Mouse (Mus musculus): Measurements from ENCODE around the gene Rcn1. TPM values are rescaled to one million over a fixed set of nuclear protein-coding genes. Genes with fewer than 3 reads are reported as not detected.

Rcn1 gene
- polyA plus RNA-seq (2014; fragmentation: Nextera tagmentation; extraction: Ambion mirVana), result 76.1 and 79.6 TPM in 2 replicates

GRCm38 (mm10) chr2:105399085-105399891 lies at the start of gene Rcn1:
Gene Rcn1, minus strand, starts transcription at chr2:105399319.
- Histone ChIP-seq H3K9ac (ENCODE audit: low read depth, low read length) (peak within 1 kb of the TSS; percentile 98), H3K27me3 (replicated peaks; ENCODE audit: control insufficient read depth, insufficient read depth, low read length) (no peaks in the 10 kb centered on the region), H3K9me3 (ENCODE audit: control insufficient read depth, low read length) (no peaks in the 10 kb centered on the region), H3K27ac (ENCODE audit: low read depth, low read length) (peak within 1 kb of the TSS; percentile 96), H3K4me3 (ENCODE audit: low read depth, low read length) (peak within 1 kb of the TSS; percentile 93), H3K4me2 (peak within 1 kb of the TSS; percentile 84), H3K36me3 (ENCODE audit: control insufficient read depth, insufficient read depth, low read length) (no peaks in the 10 kb centered on the region; the same call in 1 of the 2 replicates), H3K4me1 (replicated peaks; ENCODE audit: control insufficient read depth, insufficient read depth, low read length) (peaks cover 30% of the 10 kb centered on the region)
- DNase-seq (ENCODE audit: low spot score) (peak; percentile 88), ATAC-seq (replicated peaks; ENCODE audit: low FRiP score) (peak; percentile 86)
- WGBS, result 1% methylated on average over 56 of the region's 57 CpGs

- H3K9me3 ChIP-seq (ENCODE audit: control insufficient read depth, low read length), result no peaks in the 10 kb centered on the region
- 26% methylated on average over 3 of the region's 3 CpGs for WGBS
- DNase-seq (ENCODE audit: low spot score) (no peak), ATAC-seq (replicated peaks; ENCODE audit: low FRiP score) (no peak)
- no peak overlapping the region for H3K9ac ChIP-seq (ENCODE audit: low read depth, low read length)
- no peak overlapping the region for H3K4me2 ChIP-seq
- no peak overlapping the region for H3K27ac ChIP-seq (ENCODE audit: low read depth, low read length)
- no peaks in the 10 kb centered on the region for H3K4me1 ChIP-seq (replicated peaks; ENCODE audit: control insufficient read depth, insufficient read depth, low read length)
- no peaks in the 10 kb centered on the region for H3K36me3 ChIP-seq (ENCODE audit: control insufficient read depth, insufficient read depth, low read length)
- H3K4me3 ChIP-seq (ENCODE audit: low read depth, low read length), result no peak overlapping the region
- no peaks in the 10 kb centered on the region for H3K27me3 ChIP-seq (replicated peaks; ENCODE audit: control insufficient read depth, insufficient read depth, low read length)
Measured at GRCm38 (mm10) chr2:105444072-105444471, 45.0 kb upstream of the Rcn1 start.

GRCm38 (mm10) chr2:105439022-105439421 lies 39.9 kb upstream of the Rcn1 start:
- ATAC-seq (replicated peaks; ENCODE audit: low FRiP score) (no peak), DNase-seq (ENCODE audit: low spot score) (no peak)
- WGBS, result 69% methylated on average over 4 of the region's 4 CpGs
- Histone ChIP-seq H3K36me3 (ENCODE audit: control insufficient read depth, insufficient read depth, low read length) (no peaks in the 10 kb centered on the region), H3K4me2 (no peak overlapping the region), H3K27ac (ENCODE audit: low read depth, low read length) (no peak overlapping the region), H3K9me3 (ENCODE audit: control insufficient read depth, low read length) (no peaks in the 10 kb centered on the region), H3K4me3 (ENCODE audit: low read depth, low read length) (no peak overlapping the region), H3K4me1 (replicated peaks; ENCODE audit: control insufficient read depth, insufficient read depth, low read length) (no peaks in the 10 kb centered on the region), H3K9ac (ENCODE audit: low read depth, low read length) (no peak overlapping the region), H3K27me3 (replicated peaks; ENCODE audit: control insufficient read depth, insufficient read depth, low read length) (no peaks in the 10 kb centered on the region)

- no peaks in the 10 kb centered on the region for H3K9me3 ChIP-seq (ENCODE audit: control insufficient read depth, low read length)
- H3K4me1 ChIP-seq (replicated peaks; ENCODE audit: control insufficient read depth, insufficient read depth, low read length), result no peaks in the 10 kb centered on the region
- no peaks in the 10 kb centered on the region for H3K27me3 ChIP-seq (replicated peaks; ENCODE audit: control insufficient read depth, insufficient read depth, low read length)
- H3K9ac ChIP-seq (ENCODE audit: low read depth, low read length), result no peak overlapping the region
- ATAC-seq (replicated peaks; ENCODE audit: low FRiP score), result no peak
- DNase-seq (ENCODE audit: low spot score), result no peak
- H3K27ac ChIP-seq (ENCODE audit: low read depth, low read length), result no peak overlapping the region
- 87% methylated on average over 2 of the region's 2 CpGs for WGBS
- H3K36me3 ChIP-seq (ENCODE audit: control insufficient read depth, insufficient read depth, low read length), result no peaks in the 10 kb centered on the region
- H3K4me2 ChIP-seq, result no peak overlapping the region
- no peak overlapping the region for H3K4me3 ChIP-seq (ENCODE audit: low read depth, low read length)
Measured at GRCm38 (mm10) chr2:105438525-105438924, 39.4 kb upstream of the Rcn1 start.

- H3K4me2 ChIP-seq, result peak overlapping the region; percentile 12; the same call in 1 of the 2 replicates
- no peaks in the 10 kb centered on the region for H3K27me3 ChIP-seq (replicated peaks; ENCODE audit: control insufficient read depth, insufficient read depth, low read length)
- H3K4me1 ChIP-seq (replicated peaks; ENCODE audit: control insufficient read depth, insufficient read depth, low read length), result no peaks in the 10 kb centered on the region
- WGBS, result 18% methylated on average over 10 of the region's 10 CpGs
- H3K27ac ChIP-seq (ENCODE audit: low read depth, low read length), result no peak overlapping the region
- no peak for DNase-seq (ENCODE audit: low spot score)
- no peak overlapping the region for H3K9ac ChIP-seq (ENCODE audit: low read depth, low read length)
- no peak overlapping the region for H3K4me3 ChIP-seq (ENCODE audit: low read depth, low read length)
- no peaks in the 10 kb centered on the region for H3K36me3 ChIP-seq (ENCODE audit: control insufficient read depth, insufficient read depth, low read length)
- no peaks in the 10 kb centered on the region for H3K9me3 ChIP-seq (ENCODE audit: control insufficient read depth, low read length)
- no peak for ATAC-seq (replicated peaks; ENCODE audit: low FRiP score)
Measured at GRCm38 (mm10) chr2:105432927-105433326, 33.8 kb upstream of the Rcn1 start.

GRCm38 (mm10) chr2:105430373-105430772 lies 31.3 kb upstream of the Rcn1 start:
- Histone ChIP-seq H3K27me3 (replicated peaks; ENCODE audit: control insufficient read depth, insufficient read depth, low read length) (no peaks in the 10 kb centered on the region), H3K9ac (ENCODE audit: low read depth, low read length) (no peak overlapping the region), H3K36me3 (ENCODE audit: control insufficient read depth, insufficient read depth, low read length) (no peaks in the 10 kb centered on the region), H3K27ac (ENCODE audit: low read depth, low read length) (no peak overlapping the region), H3K4me2 (no peak overlapping the region), H3K4me1 (replicated peaks; ENCODE audit: control insufficient read depth, insufficient read depth, low read length) (peaks cover 10% of the 10 kb centered on the region), H3K9me3 (ENCODE audit: control insufficient read depth, low read length) (no peaks in the 10 kb centered on the region), H3K4me3 (ENCODE audit: low read depth, low read length) (no peak overlapping the region)
- ATAC-seq (replicated peaks; ENCODE audit: low FRiP score) (no peak), DNase-seq (ENCODE audit: low spot score) (no peak)
- 50% methylated on average over 5 of the region's 5 CpGs for WGBS

- ATAC-seq (replicated peaks; ENCODE audit: low FRiP score), result no peak
- Histone ChIP-seq H3K27ac (ENCODE audit: low read depth, low read length) (no peak overlapping the region), H3K36me3 (ENCODE audit: control insufficient read depth, insufficient read depth, low read length) (no peaks in the 10 kb centered on the region), H3K4me3 (ENCODE audit: low read depth, low read length) (no peak overlapping the region), H3K9me3 (ENCODE audit: control insufficient read depth, low read length) (no peaks in the 10 kb centered on the region), H3K4me2 (no peak overlapping the region), H3K27me3 (replicated peaks; ENCODE audit: control insufficient read depth, insufficient read depth, low read length) (no peaks in the 10 kb centered on the region), H3K9ac (ENCODE audit: low read depth, low read length) (no peak overlapping the region), H3K4me1 (replicated peaks; ENCODE audit: control insufficient read depth, insufficient read depth, low read length) (peaks cover 10% of the 10 kb centered on the region)
- no peak for DNase-seq (ENCODE audit: low spot score)
- 66% methylated on average over 6 of the region's 6 CpGs for WGBS
Measured at GRCm38 (mm10) chr2:105429899-105430298, 30.8 kb upstream of the Rcn1 start.

GRCm38 (mm10) chr2:105428467-105428866 lies 29.3 kb upstream of the Rcn1 start:
- H3K4me2 ChIP-seq, result no peak overlapping the region
- no peak overlapping the region for H3K4me3 ChIP-seq (ENCODE audit: low read depth, low read length)
- 27% methylated on average over 6 of the region's 6 CpGs for WGBS
- H3K9ac ChIP-seq (ENCODE audit: low read depth, low read length), result no peak overlapping the region
- H3K36me3 ChIP-seq (ENCODE audit: control insufficient read depth, insufficient read depth, low read length), result no peaks in the 10 kb centered on the region
- DNase-seq (ENCODE audit: low spot score), result no peak
- H3K9me3 ChIP-seq (ENCODE audit: control insufficient read depth, low read length), result no peaks in the 10 kb centered on the region
- H3K27me3 ChIP-seq (replicated peaks; ENCODE audit: control insufficient read depth, insufficient read depth, low read length), result no peaks in the 10 kb centered on the region
- H3K27ac ChIP-seq (ENCODE audit: low read depth, low read length), result no peak overlapping the region
- H3K4me1 ChIP-seq (replicated peaks; ENCODE audit: control insufficient read depth, insufficient read depth, low read length), result peaks cover 10% of the 10 kb centered on the region
- ATAC-seq (replicated peaks; ENCODE audit: low FRiP score), result no peak

- H3K27ac ChIP-seq (ENCODE audit: low read depth, low read length), result no peak overlapping the region
- H3K9me3 ChIP-seq (ENCODE audit: control insufficient read depth, low read length), result no peaks in the 10 kb centered on the region
- peak; percentile 60 for ATAC-seq (replicated peaks; ENCODE audit: low FRiP score)
- H3K4me3 ChIP-seq (ENCODE audit: low read depth, low read length), result no peak overlapping the region; the same call in 1 of the 2 replicates
- H3K4me1 ChIP-seq (replicated peaks; ENCODE audit: control insufficient read depth, insufficient read depth, low read length), result peaks cover 10% of the 10 kb centered on the region
- peak; percentile 57 for DNase-seq (ENCODE audit: low spot score)
- H3K9ac ChIP-seq (ENCODE audit: low read depth, low read length), result no peak overlapping the region
- H3K36me3 ChIP-seq (ENCODE audit: control insufficient read depth, insufficient read depth, low read length), result no peaks in the 10 kb centered on the region
- 3% methylated on average over 12 of the region's 12 CpGs for WGBS
- peak overlapping the region; percentile 56 for H3K4me2 ChIP-seq
- H3K27me3 ChIP-seq (replicated peaks; ENCODE audit: control insufficient read depth, insufficient read depth, low read length), result no peaks in the 10 kb centered on the region
Measured at GRCm38 (mm10) chr2:105428029-105428428, 28.9 kb upstream of the Rcn1 start.
